Mouse (Mus musculus) olfactory bulb, adult 2 months (tissue): ENCODE results near the gene Anks1.

Experiments
- CTCF ChIP-seq: fragments of 200-500 bp; IDR thresholded peaks from 2 replicates; pipeline ENCODE4 v1.5.1; 2012; ENCODE audit warnings: low read depth, mild to moderate bottlenecking, low read length, moderate library complexity; ENCODE audit not compliant: insufficient read depth
- POLR2A ChIP-seq: fragments of 200-500 bp; IDR thresholded peaks from 2 replicates; pipeline ENCODE4 v1.6.1; 2012; ENCODE audit warnings: mild to moderate bottlenecking, low read depth, low read length, moderate library complexity; ENCODE audit not compliant: insufficient read depth

GRCm38 (mm10) chr17:27908206-27908887, 759 bp upstream of the Anks1 start:
- no peak; the same call in 1 of the 2 replicates for TF ChIP-seq POLR2A
- TF ChIP-seq CTCF = no peak
